Comparison of ENCODE assay signal across 8 mouse cellular contexts in the genomic region with DNA sequence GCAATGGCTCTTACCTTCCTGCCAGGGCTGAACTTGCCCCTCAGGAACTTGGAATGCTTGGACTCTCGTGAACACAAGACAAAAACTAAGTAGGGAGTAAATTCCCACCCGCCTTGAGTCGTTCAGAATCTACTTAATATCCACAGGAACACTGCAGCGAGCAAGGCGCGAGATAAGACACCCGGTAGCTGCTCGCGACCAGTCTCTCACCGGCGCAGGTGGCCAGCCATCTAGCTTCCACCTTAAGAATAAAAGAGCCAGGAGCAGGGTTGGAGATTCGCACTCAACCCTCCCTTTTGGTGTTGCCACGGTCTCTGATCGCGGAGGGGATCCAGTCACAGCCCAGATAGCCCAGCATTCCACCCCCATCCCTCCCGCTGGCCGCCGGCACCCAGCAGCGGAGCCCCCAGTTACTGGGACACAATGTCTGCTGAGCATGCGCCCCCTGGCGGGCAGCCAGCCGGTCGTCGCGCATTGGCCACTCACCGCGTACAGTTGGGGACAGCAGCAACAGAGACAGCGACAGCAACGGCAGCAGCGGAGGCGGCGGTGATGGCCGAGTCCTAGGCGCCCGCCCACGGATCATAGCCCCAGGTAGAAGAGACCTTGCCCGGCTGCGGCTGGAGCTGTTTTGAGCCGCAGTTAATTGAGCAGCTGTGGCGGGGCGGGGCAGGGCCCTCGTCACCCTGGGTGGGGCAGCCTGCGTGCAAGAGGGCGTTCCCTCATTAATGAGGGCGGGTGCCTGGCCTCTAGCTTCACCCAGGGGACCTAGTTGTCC. TPM values are rescaled to one million over a fixed set of nuclear protein-coding genes. Genes with fewer than 3 reads are reported as not detected.
DNase-seq lines count a peak whose midpoint lies in the region; ATAC-seq and TF ChIP-seq lines count a peak whose summit lies in the region.

A gene (minus strand): TSS at position 661 of the 778 bp plus-strand sequence.

- TF ChIP-seq EP300 in lung, postnatal 0 days (IDR thresholded peaks at IDR 0.05), result no peak

- DNase-seq in MEL-GATA-1-ER (ENCODE audit: extremely low read depth, low read depth), result peak; percentile 71
- DNase-seq in cerebellum, adult 9-10 months, result peak; percentile 63
- DNase-seq in hindbrain, embryonic 10.5 days (ENCODE audit: low spot score), result peak; percentile 91
- DNase-seq in layer of hippocampus, adult 9-11 months, result peak; percentile 78
- peak; percentile 83 for DNase-seq in lung, postnatal 0 days (ENCODE audit: low spot score)
- peak; percentile 86 for DNase-seq in ovary, postnatal 36 days (ENCODE audit: low spot score)
- DNase-seq in thymus, postnatal 25 days, result peak; percentile 89

- peak within 1 kb of the TSS; percentile 82 for H3K27ac ChIP-seq in hindbrain, embryonic 10.5 days
- peak within 1 kb of the TSS; percentile 80 for H3K27ac ChIP-seq in lung, postnatal 0 days (ENCODE audit: low read length)

- peaks cover 10% of the 10 kb centered on the region for H3K4me1 ChIP-seq in hindbrain, embryonic 10.5 days (replicated peaks)
- H3K4me1 ChIP-seq in lung, postnatal 0 days (ENCODE audit: insufficient read depth, low read depth, low read length), result no peaks in the 10 kb centered on the region

- no peaks in the 10 kb centered on the region for H3K36me3 ChIP-seq in hindbrain, embryonic 10.5 days
- H3K36me3 ChIP-seq in lung, postnatal 0 days (ENCODE audit: insufficient read depth, low read length), result no peaks in the 10 kb centered on the region

- ATAC-seq in frontal cortex, adult (ENCODE audit: low TSS enrichment), result peak; percentile 92
- ATAC-seq in lung, postnatal 0 days, result peak; percentile 85

- peak within 1 kb of the TSS; percentile 79 for H3K4me2 ChIP-seq in lung, postnatal 0 days (replicated peaks; ENCODE audit: low read depth, low read length)

- peak within 1 kb of the TSS; percentile 48 for H3K9ac ChIP-seq in lung, postnatal 0 days (replicated peaks; ENCODE audit: low read depth)

- peak; percentile 90 for TF ChIP-seq CTCF in lung, postnatal 0 days (IDR thresholded peaks at IDR 0.05)

- peaks cover 4% of the 10 kb centered on the region for H3K27me3 ChIP-seq in hindbrain, embryonic 10.5 days (ENCODE audit: insufficient read depth, poor library complexity, severe bottlenecking)
- no peaks in the 10 kb centered on the region for H3K27me3 ChIP-seq in lung, postnatal 0 days (replicated peaks; ENCODE audit: insufficient read depth, low read length)

- no peaks in the 10 kb centered on the region for H3K9me3 ChIP-seq in hindbrain, embryonic 10.5 days
- H3K9me3 ChIP-seq in lung, postnatal 0 days (ENCODE audit: low read length), result no peaks in the 10 kb centered on the region

- under 1% methylated on average over 45 of the region's 45 CpGs for WGBS in hindbrain, embryonic 10.5 days
- under 1% methylated on average over 36 of the region's 45 CpGs for WGBS in lung, postnatal 0 days

- peak within 1 kb of the TSS; percentile 71 for H3K4me3 ChIP-seq in hindbrain, embryonic 10.5 days
- peak within 1 kb of the TSS; percentile 57 for H3K4me3 ChIP-seq in lung, postnatal 0 days (ENCODE audit: low read depth, low read length)

RNA-seq across cellular contexts. Expression of the gene that starts here (rescaled TPM):
- polyA plus RNA-seq in hindbrain, embryonic 10.5 days (2016; fragmentation: Nextera tagmentation; extraction: Ambion mirVana), result 2.6 and 3.0 TPM in 2 replicates
- 50.9 and 57.7 TPM in 2 replicates for polyA plus RNA-seq in lung, postnatal 0 days (2015; fragmentation: Nextera tagmentation; extraction: Ambion mirVana)

Comparison
In these comparisons a context has a peak if more than half of its experiments do, and no peak if none do; other contexts are left out.
1. Peak in every context shown above with its lines: DNase-seq, ATAC-seq, H3K4me3 ChIP-seq and H3K27ac ChIP-seq.
2. RNA of the gene that starts here (polyA plus RNA-seq): 50.9 to 57.7 TPM in lung, postnatal 0 days; 2.6 to 3.0 TPM in hindbrain, embryonic 10.5 days; every median in the first group is over 10 times any median in the second.